Mouse (Mus musculus): ENCODE data around the gene Nr1h2. TPM values are rescaled to one million over a fixed set of nuclear protein-coding genes. Genes with fewer than 3 reads are reported as not detected.

The Nr1h2 gene
- polyA plus RNA-seq (2014; fragmentation: Nextera tagmentation; extraction: Ambion mirVana) = 53.3 and 57.8 TPM in 2 replicates

- peak within 1 kb of the TSS; percentile 82 for H3K9ac ChIP-seq (ENCODE audit: low read length)
- peak; percentile 71; the same call in 1 of the 2 replicates for ATAC-seq (ENCODE audit: insufficient number of reproducible peaks, insufficient read depth, low FRiP score, low read depth)
- peaks cover 32% of the 10 kb centered on the region for H3K36me3 ChIP-seq (ENCODE audit: control insufficient read depth, insufficient read depth, low read length)
- peak within 1 kb of the TSS; percentile 93 to 97 for H3K27ac ChIP-seq (replicated peaks in 1 of 2; ENCODE audit: control insufficient read depth in 1 of 2, insufficient read depth in 1 of 2, low read depth in 2 of 2, low read length in 2 of 2)
- H3K4me1 ChIP-seq (ENCODE audit: control insufficient read depth in 2 of 2, insufficient read depth in 2 of 2, low read length in 2 of 2) = peaks cover 5 to 12% of the 10 kb centered on the region in 2 experiments; a peak in 3 of 4 replicates
- under 1% methylated on average over 22 of the region's 22 CpGs for WGBS
- H3K4me2 ChIP-seq (ENCODE audit: low read length) = peak within 1 kb of the TSS; percentile 77
- H3K27me3 ChIP-seq (ENCODE audit: control insufficient read depth, insufficient read depth, low read length) = no peaks in the 10 kb centered on the region
- peak within 1 kb of the TSS; percentile 96 to 97 for H3K4me3 ChIP-seq (ENCODE audit: control insufficient read depth in 1 of 2, insufficient read depth in 1 of 2, low read depth in 1 of 2, low read length in 2 of 2)
- no peaks in the 10 kb centered on the region for H3K9me3 ChIP-seq (ENCODE audit: control insufficient read depth, low read length)
Measured at GRCm38 (mm10) chr7:44553826-44554225, at the start of gene Nr1h2. Gene Nr1h2, minus strand, starts transcription at chr7:44553951.

GRCm38 (mm10) chr7:44603186-44603855 lies 49.6 kb upstream of the Nr1h2 start:
- Histone ChIP-seq H3K4me3 (ENCODE audit: control insufficient read depth in 1 of 2, insufficient read depth in 1 of 2, low read depth in 1 of 2, low read length in 2 of 2) (no peak overlapping the region), H3K36me3 (ENCODE audit: control insufficient read depth, insufficient read depth, low read length) (no peaks in the 10 kb centered on the region), H3K9me3 (ENCODE audit: control insufficient read depth, low read length) (no peaks in the 10 kb centered on the region), H3K4me1 (ENCODE audit: control insufficient read depth in 2 of 2, insufficient read depth in 2 of 2, low read length in 2 of 2) (0 out of 4 replicates have a peak, but pooled peaks cover 0 to 2% of the 10 kb centered on the region in 2 experiments), H3K4me2 (ENCODE audit: low read length) (no peak overlapping the region), H3K9ac (ENCODE audit: low read length) (no peak overlapping the region), H3K27ac (replicated peaks in 1 of 2; ENCODE audit: control insufficient read depth in 1 of 2, insufficient read depth in 1 of 2, low read depth in 2 of 2, low read length in 2 of 2) (no peak overlapping the region), H3K27me3 (ENCODE audit: control insufficient read depth, insufficient read depth, low read length) (peaks cover 75% of the 10 kb centered on the region)
- 3% methylated on average over 20 of the region's 20 CpGs for WGBS
- no peak for ATAC-seq (ENCODE audit: insufficient number of reproducible peaks, insufficient read depth, low FRiP score, low read depth)

- H3K36me3 ChIP-seq (ENCODE audit: control insufficient read depth, insufficient read depth, low read length) = no peaks in the 10 kb centered on the region
- no peaks in the 10 kb centered on the region for H3K9me3 ChIP-seq (ENCODE audit: control insufficient read depth, low read length)
- no peak for ATAC-seq (ENCODE audit: insufficient number of reproducible peaks, insufficient read depth, low FRiP score, low read depth)
- H3K27ac ChIP-seq (replicated peaks in 1 of 2; ENCODE audit: control insufficient read depth in 1 of 2, insufficient read depth in 1 of 2, low read depth in 2 of 2, low read length in 2 of 2) = no peak overlapping the region
- H3K4me1 ChIP-seq (ENCODE audit: control insufficient read depth in 2 of 2, insufficient read depth in 2 of 2, low read length in 2 of 2) = 0 out of 4 replicates have a peak, but pooled peaks cover 0 to 2% of the 10 kb centered on the region in 2 experiments
- H3K4me2 ChIP-seq (ENCODE audit: low read length) = no peak overlapping the region
- no peak overlapping the region for H3K4me3 ChIP-seq (ENCODE audit: control insufficient read depth in 1 of 2, insufficient read depth in 1 of 2, low read depth in 1 of 2, low read length in 2 of 2)
- WGBS = 7% methylated on average over 11 of the region's 11 CpGs
- H3K9ac ChIP-seq (ENCODE audit: low read length) = no peak overlapping the region
- H3K27me3 ChIP-seq (ENCODE audit: control insufficient read depth, insufficient read depth, low read length) = peaks cover 72% of the 10 kb centered on the region
Measured at GRCm38 (mm10) chr7:44602443-44602842, 48.7 kb upstream of the Nr1h2 start.

GRCm38 (mm10) chr7:44601646-44602045 lies 47.9 kb upstream of the Nr1h2 start:
- 13% methylated on average over 19 of the region's 19 CpGs for WGBS
- Histone ChIP-seq H3K4me3 (ENCODE audit: control insufficient read depth in 1 of 2, insufficient read depth in 1 of 2, low read depth in 1 of 2, low read length in 2 of 2) (no peak overlapping the region), H3K4me2 (ENCODE audit: low read length) (no peak overlapping the region), H3K9ac (ENCODE audit: low read length) (no peak overlapping the region), H3K4me1 (ENCODE audit: control insufficient read depth in 2 of 2, insufficient read depth in 2 of 2, low read length in 2 of 2) (0 out of 4 replicates have a peak, but pooled peaks cover 0 to 2% of the 10 kb centered on the region in 2 experiments), H3K27me3 (ENCODE audit: control insufficient read depth, insufficient read depth, low read length) (peaks cover 64% of the 10 kb centered on the region), H3K9me3 (ENCODE audit: control insufficient read depth, low read length) (no peaks in the 10 kb centered on the region), H3K36me3 (ENCODE audit: control insufficient read depth, insufficient read depth, low read length) (no peaks in the 10 kb centered on the region), H3K27ac (replicated peaks in 1 of 2; ENCODE audit: control insufficient read depth in 1 of 2, insufficient read depth in 1 of 2, low read depth in 2 of 2, low read length in 2 of 2) (no peak overlapping the region)
- ATAC-seq (ENCODE audit: insufficient number of reproducible peaks, insufficient read depth, low FRiP score, low read depth) = no peak

GRCm38 (mm10) chr7:44600691-44601262 lies 47.0 kb upstream of the Nr1h2 start:
- H3K4me2 ChIP-seq (ENCODE audit: low read length) = no peak overlapping the region
- H3K27ac ChIP-seq (replicated peaks in 1 of 2; ENCODE audit: control insufficient read depth in 1 of 2, insufficient read depth in 1 of 2, low read depth in 2 of 2, low read length in 2 of 2) = no peak overlapping the region
- WGBS = 79% methylated on average over 10 of the region's 10 CpGs
- H3K9ac ChIP-seq (ENCODE audit: low read length) = no peak overlapping the region
- 0 out of 4 replicates have a peak, but pooled peaks cover 0 to 2% of the 10 kb centered on the region in 2 experiments for H3K4me1 ChIP-seq (ENCODE audit: control insufficient read depth in 2 of 2, insufficient read depth in 2 of 2, low read length in 2 of 2)
- ATAC-seq (ENCODE audit: insufficient number of reproducible peaks, insufficient read depth, low FRiP score, low read depth) = no peak
- H3K4me3 ChIP-seq (ENCODE audit: control insufficient read depth in 1 of 2, insufficient read depth in 1 of 2, low read depth in 1 of 2, low read length in 2 of 2) = no peak overlapping the region
- no peaks in the 10 kb centered on the region for H3K9me3 ChIP-seq (ENCODE audit: control insufficient read depth, low read length)
- no peaks in the 10 kb centered on the region for H3K36me3 ChIP-seq (ENCODE audit: control insufficient read depth, insufficient read depth, low read length)
- peaks cover 56% of the 10 kb centered on the region for H3K27me3 ChIP-seq (ENCODE audit: control insufficient read depth, insufficient read depth, low read length)

- WGBS = 79% methylated on average over 12 of the region's 12 CpGs
- H3K36me3 ChIP-seq (ENCODE audit: control insufficient read depth, insufficient read depth, low read length) = no peaks in the 10 kb centered on the region
- no peaks in the 10 kb centered on the region for H3K4me1 ChIP-seq (ENCODE audit: control insufficient read depth in 2 of 2, insufficient read depth in 2 of 2, low read length in 2 of 2)
- H3K4me2 ChIP-seq (ENCODE audit: low read length) = no peak overlapping the region
- no peak overlapping the region for H3K4me3 ChIP-seq (ENCODE audit: control insufficient read depth in 1 of 2, insufficient read depth in 1 of 2, low read depth in 1 of 2, low read length in 2 of 2)
- no peak for ATAC-seq (ENCODE audit: insufficient number of reproducible peaks, insufficient read depth, low FRiP score, low read depth)
- H3K9ac ChIP-seq (ENCODE audit: low read length) = no peak overlapping the region
- peaks cover 36% of the 10 kb centered on the region for H3K27me3 ChIP-seq (ENCODE audit: control insufficient read depth, insufficient read depth, low read length)
- no peak overlapping the region for H3K27ac ChIP-seq (replicated peaks in 1 of 2; ENCODE audit: control insufficient read depth in 1 of 2, insufficient read depth in 1 of 2, low read depth in 2 of 2, low read length in 2 of 2)
- no peaks in the 10 kb centered on the region for H3K9me3 ChIP-seq (ENCODE audit: control insufficient read depth, low read length)
Measured at GRCm38 (mm10) chr7:44598336-44598735, 44.6 kb upstream of the Nr1h2 start.

GRCm38 (mm10) chr7:44597666-44598065 lies 43.9 kb upstream of the Nr1h2 start:
- Histone ChIP-seq H3K9me3 (ENCODE audit: control insufficient read depth, low read length) (no peaks in the 10 kb centered on the region), H3K4me2 (ENCODE audit: low read length) (no peak overlapping the region), H3K4me3 (ENCODE audit: control insufficient read depth in 1 of 2, insufficient read depth in 1 of 2, low read depth in 1 of 2, low read length in 2 of 2) (no peak overlapping the region), H3K36me3 (ENCODE audit: control insufficient read depth, insufficient read depth, low read length) (no peaks in the 10 kb centered on the region), H3K27me3 (ENCODE audit: control insufficient read depth, insufficient read depth, low read length) (peaks cover 36% of the 10 kb centered on the region), H3K9ac (ENCODE audit: low read length) (no peak overlapping the region), H3K4me1 (ENCODE audit: control insufficient read depth in 2 of 2, insufficient read depth in 2 of 2, low read length in 2 of 2) (no peaks in the 10 kb centered on the region), H3K27ac (replicated peaks in 1 of 2; ENCODE audit: control insufficient read depth in 1 of 2, insufficient read depth in 1 of 2, low read depth in 2 of 2, low read length in 2 of 2) (no peak overlapping the region)
- 86% methylated on average over 4 of the region's 4 CpGs for WGBS
- ATAC-seq (ENCODE audit: insufficient number of reproducible peaks, insufficient read depth, low FRiP score, low read depth) = no peak
